In genomic region chr12:79646646-79647164, GRCm38 (mm10) we compare ENCODE assay signal across 8 mouse cellular contexts.
A peak's percentile ranks its signal among the peaks of the same experiment; 100 is the strongest.
DNase-seq lines count a peak whose midpoint lies in the region; ATAC-seq lines count a peak whose summit lies in the region.
"Had no signal": no experiment of that assay in that cellular context is flagged by ENCODE, and none has a peak within 500 bp of the region (broad histone marks: within the 10 kb centered on the region; RNA-seq: fewer than 3 reads in every experiment).

No protein-coding gene starts in this region.

- peak; percentile 92 for DNase-seq in A20 (ENCODE audit: low read depth, low spot score)
- peak; percentile 96 for DNase-seq in CD4-positive helper T cell, adult 2 months (ENCODE audit: low read depth, low spot score)
- peak; percentile 27 to 80 for DNase-seq in spleen, postnatal 10 days (ENCODE audit: low spot score in 2 of 2)
- DNase-seq in adrenal gland, postnatal 10 days = no peak
- DNase-seq in embryo, embryonic 9.5 days (ENCODE audit: extremely low spot score) = no peak
- DNase-seq in layer of hippocampus, postnatal 36 days = no peak
- DNase-seq: heart, postnatal 10 days had no signal

- ATAC-seq in inflammation-experienced regulatory T-cells, adult 6 months = peak; percentile 83

Comparison
In these comparisons a context has a peak if more than half of its experiments do, and no peak if none do; other contexts are left out.
1. DNase-seq: peak in A20 (single experiment), CD4-positive helper T cell, adult 2 months (single experiment) and spleen, postnatal 10 days (2 of 2); none in adrenal gland, postnatal 10 days (single experiment), embryo, embryonic 9.5 days (single experiment) and layer of hippocampus, postnatal 36 days (0 of 2).